Mouse (Mus musculus) kidney, embryonic 16.5 days (tissue): ENCODE data around the gene Klhdc9. TPM values are rescaled to one million over a fixed set of nuclear protein-coding genes. Genes with fewer than 3 reads are reported as not detected.

Experiments used
- ATAC-seq: fragments of 200-750 bp; cut with Nextera tagmentation; 2 replicates; pipeline ENCODE4 v1.8.0; 2017; ENCODE audit warnings: moderate TSS enrichment; ENCODE audit not compliant: low FRiP score, low TSS enrichment
- H3K27ac ChIP-seq: fragments of 300-500 bp; sonication (generic); 2 replicates; pipeline ENCODE4 v1.5.1; 2014; ENCODE audit warnings: low read length
- H3K27me3 ChIP-seq: fragments of 300-500 bp; sonication (generic); 2 replicates; pipeline ENCODE4 v1.6.1; 2014; ENCODE audit warnings: low read length, control low read depth, mixed read lengths; ENCODE audit not compliant: insufficient read depth
- H3K36me3 ChIP-seq: fragments of 300-500 bp; sonication (generic); 2 replicates; pipeline ENCODE4 v1.6.1; 2014; ENCODE audit warnings: low read length, control low read depth, mixed read lengths; ENCODE audit not compliant: insufficient read depth
- H3K4me1 ChIP-seq: fragments of 300-500 bp; sonication (generic); 2 replicates; pipeline ENCODE4 v1.6.1; 2014; ENCODE audit warnings: low read length, control low read depth, mixed read lengths; ENCODE audit not compliant: insufficient read depth
- H3K4me2 ChIP-seq: fragments of 300-500 bp; sonication (generic); replicated peaks from 2 replicates; pipeline ENCODE4 v1.6.1; 2014; ENCODE audit warnings: low read depth, low read length
- H3K4me3 ChIP-seq: fragments of 300-500 bp; sonication (generic); 2 replicates; pipeline ENCODE4 v1.5.1; 2014; ENCODE audit warnings: mild to moderate bottlenecking, low read length
- H3K9ac ChIP-seq: fragments of 300-500 bp; sonication (generic); replicated peaks from 2 replicates; pipeline ENCODE4 v1.6.1; 2014; ENCODE audit warnings: low read length
- H3K9me3 ChIP-seq: fragments of 300-500 bp; sonication (generic); 2 replicates; pipeline ENCODE4 v1.6.1; 2016; ENCODE audit warnings: low read length, control low read depth
- WGBS: fragments of 180-500 bp; shearing (Covaris S2); extraction: QIAGEN DNeasy Blood & Tissue Kit; methylation state at CpG from one replicate; pipeline ENCODE4 v1.1.7; 2014; 5-methylcytosine and 5-hydroxymethylcytosine counted together
- polyA plus RNA-seq: library from polyadenylated mRNA; unstranded; fragments of >200 nt; fragmentation: Nextera tagmentation; extraction: Ambion mirVana; gene quantifications from 2 replicates; pipeline ENCODE4 v1.2.1, GENCODE M21; 2015

Gene Klhdc9
- polyA plus RNA-seq = 4.2 and 4.3 TPM in 2 replicates

DNA sequence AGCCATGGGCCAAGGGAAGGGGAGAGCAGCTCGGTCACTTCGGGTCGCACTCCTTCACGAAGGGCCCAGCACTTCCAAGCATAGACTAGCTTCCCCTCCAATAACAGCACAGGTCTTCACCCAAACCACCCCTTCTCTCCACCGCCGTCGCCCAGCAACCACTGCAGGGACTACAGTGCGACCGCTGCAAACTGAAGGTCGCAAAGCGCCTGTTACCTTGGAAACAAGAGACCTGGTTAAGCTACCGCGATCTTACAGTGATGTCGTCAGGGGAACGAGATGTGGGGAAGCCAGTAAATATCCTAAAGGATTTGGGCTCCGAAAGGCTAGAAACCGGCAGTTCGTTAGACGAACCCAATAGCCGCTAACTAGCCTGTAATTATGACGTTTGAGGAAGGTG, at the start of gene Klhdc9:
Klhdc9 (minus strand) TSS at position 143 of the 400 bp plus-strand sequence.
- peak; percentile 95 for ATAC-seq
- Histone ChIP-seq H3K27me3 (no peaks in the 10 kb centered on the region), H3K4me3 (peak within 1 kb of the TSS; percentile 60), H3K9me3 (no peaks in the 10 kb centered on the region; the same call in 1 of the 2 replicates), H3K4me1 (peaks cover 13% of the 10 kb centered on the region), H3K9ac (peak within 1 kb of the TSS; percentile 73), H3K4me2 (peak within 1 kb of the TSS; percentile 86), H3K36me3 (peaks cover 14% of the 10 kb centered on the region), H3K27ac (peak within 1 kb of the TSS; percentile 71)
- WGBS = under 1% methylated on average over 21 of the region's 21 CpGs

DNA sequence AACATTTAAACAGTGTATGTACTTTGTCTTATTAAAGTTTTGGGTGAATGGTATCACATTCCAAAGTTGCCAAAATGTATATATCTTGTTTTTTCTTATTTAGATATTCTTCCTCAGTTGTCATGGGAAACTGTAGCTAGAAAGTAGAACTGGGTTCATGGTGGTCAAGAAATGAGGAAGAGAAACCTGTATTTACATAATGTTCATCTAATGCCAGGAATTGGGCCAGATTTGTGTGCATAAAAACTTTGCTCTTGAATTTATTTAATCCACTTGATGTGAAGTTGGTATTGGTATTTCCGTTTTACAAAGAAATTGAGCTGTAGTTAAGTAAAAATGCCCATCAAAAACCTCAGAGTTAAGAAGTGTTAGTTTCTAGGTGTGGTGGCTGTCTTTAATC, 49.6 kb upstream of the Klhdc9 start:
- 86% methylated on average over 1 of the region's 1 CpGs for WGBS
- no peaks in the 10 kb centered on the region for H3K9me3 ChIP-seq
- H3K27me3 ChIP-seq = no peaks in the 10 kb centered on the region; the same call in 1 of the 2 replicates
- peaks cover 2% of the 10 kb centered on the region; the same call in 1 of the 2 replicates for H3K36me3 ChIP-seq
- H3K4me1 ChIP-seq = peaks cover 11% of the 10 kb centered on the region
- no peak for ATAC-seq
- H3K27ac ChIP-seq = no peak overlapping the region
- no peak overlapping the region for H3K4me2 ChIP-seq
- no peak overlapping the region for H3K4me3 ChIP-seq
- no peak overlapping the region for H3K9ac ChIP-seq

DNA sequence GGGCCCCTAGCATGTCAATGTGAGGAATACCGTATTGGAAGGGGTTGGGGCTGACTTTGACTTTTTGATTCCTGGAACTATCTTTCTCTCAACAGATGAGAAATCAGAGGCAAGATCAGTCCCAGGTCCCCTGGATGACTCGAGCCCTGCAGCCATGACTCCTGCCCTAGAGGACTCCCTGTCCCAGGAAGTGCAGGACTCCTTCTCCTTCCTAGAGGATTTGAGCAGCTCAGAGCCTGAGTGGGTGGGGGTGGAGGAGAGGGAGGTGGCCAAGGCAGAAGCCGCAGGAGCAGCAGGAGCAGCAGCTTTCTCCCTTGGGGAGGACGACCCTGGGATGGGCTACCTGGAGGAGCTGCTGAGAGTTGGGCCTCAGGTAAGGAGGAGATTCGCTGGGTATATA, 46.7 kb upstream of the Klhdc9 start:
- H3K4me3 ChIP-seq = no peak overlapping the region
- H3K4me2 ChIP-seq = no peak overlapping the region
- H3K27me3 ChIP-seq = no peaks in the 10 kb centered on the region; the same call in 1 of the 2 replicates
- H3K9me3 ChIP-seq = no peaks in the 10 kb centered on the region
- no peaks in the 10 kb centered on the region for H3K36me3 ChIP-seq
- H3K27ac ChIP-seq = no peak overlapping the region
- H3K4me1 ChIP-seq = peaks cover under 1% of the 10 kb centered on the region; the same call in 1 of the 2 replicates
- no peak for ATAC-seq
- no peak overlapping the region for H3K9ac ChIP-seq
- 69% methylated on average over 5 of the region's 5 CpGs for WGBS

DNA sequence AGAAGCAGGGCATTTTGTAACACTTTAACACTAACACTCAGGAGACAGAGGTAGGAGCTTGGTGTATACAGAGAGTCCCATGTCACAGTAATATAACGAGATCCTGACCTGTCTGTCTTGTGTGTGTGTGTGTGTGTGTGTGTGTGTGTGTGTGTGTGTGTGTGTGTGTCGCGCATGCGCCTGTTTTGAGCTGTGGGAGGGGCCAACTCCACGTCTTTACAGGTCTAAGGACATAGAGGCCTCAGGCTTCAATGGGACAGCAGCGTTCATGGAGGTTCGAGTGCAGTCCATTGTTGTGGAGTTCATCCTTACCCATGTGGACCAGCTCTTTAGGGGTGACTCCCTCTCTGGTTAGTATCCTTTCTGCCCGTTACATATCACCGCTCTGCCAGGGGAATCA, 42.4 kb upstream of the Klhdc9 start:
- Histone ChIP-seq H3K27me3 (no peaks in the 10 kb centered on the region), H3K27ac (no peak overlapping the region), H3K36me3 (no peaks in the 10 kb centered on the region), H3K4me3 (no peak overlapping the region), H3K4me1 (no peaks in the 10 kb centered on the region), H3K9ac (no peak overlapping the region), H3K4me2 (no peak overlapping the region), H3K9me3 (no peaks in the 10 kb centered on the region)
- no peak for ATAC-seq
- WGBS = 73% methylated on average over 9 of the region's 9 CpGs

DNA sequence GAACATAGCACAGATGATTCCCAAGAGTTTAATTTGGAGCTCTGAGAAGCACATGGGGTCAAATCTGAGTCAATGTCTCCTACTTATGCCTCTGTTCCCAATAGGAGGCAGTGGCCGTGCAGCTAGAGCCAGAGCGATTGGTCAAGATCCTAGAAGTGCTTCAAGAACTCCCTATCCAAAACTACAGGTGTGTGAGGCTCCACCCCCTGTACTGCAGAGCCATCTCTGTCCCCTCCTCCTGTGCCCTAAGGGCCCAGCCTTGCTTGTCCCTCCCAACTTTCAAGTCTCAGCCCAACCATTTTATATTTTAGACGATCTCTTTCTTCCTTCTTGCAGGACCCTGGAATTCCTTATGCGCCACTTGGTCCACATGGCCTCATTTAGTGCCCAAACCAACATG, 41.2 kb upstream of the Klhdc9 start:
- Histone ChIP-seq H3K27me3 (no peaks in the 10 kb centered on the region), H3K9ac (no peak overlapping the region), H3K4me3 (no peak overlapping the region), H3K4me2 (no peak overlapping the region), H3K9me3 (no peaks in the 10 kb centered on the region), H3K4me1 (no peaks in the 10 kb centered on the region), H3K36me3 (no peaks in the 10 kb centered on the region), H3K27ac (no peak overlapping the region)
- 77% methylated on average over 4 of the region's 4 CpGs for WGBS
- no peak for ATAC-seq

DNA sequence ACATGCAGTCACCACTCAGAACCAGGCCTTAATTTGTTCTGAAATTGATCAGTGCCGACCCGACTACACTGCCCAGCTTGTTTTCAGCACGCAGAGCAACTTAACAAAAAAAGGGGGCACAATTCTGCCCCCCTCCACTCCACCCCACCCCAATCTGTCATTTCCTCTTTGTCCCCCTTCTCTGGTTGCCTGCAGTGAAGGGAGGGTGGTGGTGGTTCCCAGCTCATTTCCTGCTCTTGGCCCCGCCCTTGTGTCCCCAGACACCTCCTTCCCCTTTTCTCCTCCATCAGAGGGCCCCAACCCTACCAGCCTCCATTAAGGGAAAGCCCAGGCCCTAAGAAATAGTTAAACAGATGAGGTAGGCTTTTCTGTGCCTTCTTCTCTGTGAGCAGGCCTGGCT, 29.5 kb upstream of the Klhdc9 start:
- ATAC-seq = no peak
- Histone ChIP-seq H3K27me3 (no peaks in the 10 kb centered on the region), H3K4me2 (no peak overlapping the region), H3K36me3 (no peaks in the 10 kb centered on the region), H3K4me1 (no peaks in the 10 kb centered on the region), H3K4me3 (no peak overlapping the region), H3K9me3 (no peaks in the 10 kb centered on the region), H3K9ac (no peak overlapping the region), H3K27ac (no peak overlapping the region)
- 70% methylated on average over 4 of the region's 4 CpGs for WGBS

DNA sequence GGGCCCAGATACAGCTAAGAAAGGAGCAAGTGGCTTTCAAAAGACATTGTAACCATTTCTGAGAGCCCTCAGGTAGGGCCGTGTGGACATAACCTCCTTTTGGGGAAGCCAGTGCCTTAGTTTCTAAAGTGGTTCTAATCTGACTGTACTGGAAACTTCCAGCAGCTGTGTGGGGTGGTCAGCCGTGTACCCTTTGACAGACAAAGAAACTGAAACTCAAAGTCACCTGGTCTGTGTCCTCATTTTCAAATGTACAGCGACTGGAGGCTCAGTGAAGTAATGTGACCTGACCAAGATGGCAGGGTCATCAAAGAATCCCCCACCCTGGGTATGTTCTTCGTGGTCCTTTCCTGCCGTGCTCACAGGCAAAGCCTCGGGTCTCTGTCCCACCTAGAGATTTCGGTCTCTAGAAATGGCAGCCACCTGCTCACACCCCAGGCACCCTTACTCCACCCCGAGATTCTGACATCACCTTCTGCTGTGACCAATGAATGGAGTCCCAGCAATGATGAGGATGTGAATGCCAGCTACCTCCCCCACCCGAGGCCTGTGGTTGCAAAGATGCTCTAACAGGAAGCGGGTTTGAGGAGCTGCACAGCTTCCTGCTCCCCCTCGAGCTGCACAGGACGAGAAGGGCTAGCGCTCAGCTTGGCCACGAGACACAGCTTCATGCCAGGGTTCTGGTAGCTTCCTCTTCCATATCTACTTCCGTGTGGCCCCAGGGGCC, 27.9 kb upstream of the Klhdc9 start, which contains the start of gene Arhgap30:
Arhgap30 (plus strand) TSS at position 579 of the 727 bp plus-strand sequence.
- ATAC-seq = no peak
- Histone ChIP-seq H3K27ac (no peak within 1 kb of the TSS), H3K36me3 (no peaks in the 10 kb centered on the region), H3K4me3 (no peak within 1 kb of the TSS), H3K9me3 (no peaks in the 10 kb centered on the region), H3K27me3 (no peaks in the 10 kb centered on the region), H3K4me2 (no peak within 1 kb of the TSS), H3K9ac (no peak within 1 kb of the TSS), H3K4me1 (no peaks in the 10 kb centered on the region)
- 77% methylated on average over 15 of the region's 15 CpGs for WGBS

DNA sequence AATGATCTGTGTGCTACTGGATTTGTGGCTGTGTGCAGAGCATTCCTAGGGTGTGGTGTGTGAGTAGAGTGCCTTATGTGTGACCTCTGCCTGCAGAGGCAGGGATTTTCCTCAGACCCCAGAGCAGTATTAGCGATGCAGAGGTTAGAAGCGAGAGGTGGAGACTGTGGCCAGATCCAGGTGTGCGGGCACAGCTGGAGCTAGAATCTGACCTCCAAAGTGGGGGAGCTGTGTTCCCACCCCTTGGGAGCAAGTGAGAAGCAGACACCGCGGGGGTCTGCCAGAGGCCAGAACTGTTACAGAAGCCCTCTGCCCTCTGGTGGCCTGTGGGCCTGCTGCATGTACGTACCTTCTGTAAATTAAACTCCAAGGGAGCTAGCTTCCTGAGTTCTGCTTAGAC, 26.5 kb upstream of the Klhdc9 start:
- peak; percentile 19; the same call in 1 of the 2 replicates for ATAC-seq

DNA sequence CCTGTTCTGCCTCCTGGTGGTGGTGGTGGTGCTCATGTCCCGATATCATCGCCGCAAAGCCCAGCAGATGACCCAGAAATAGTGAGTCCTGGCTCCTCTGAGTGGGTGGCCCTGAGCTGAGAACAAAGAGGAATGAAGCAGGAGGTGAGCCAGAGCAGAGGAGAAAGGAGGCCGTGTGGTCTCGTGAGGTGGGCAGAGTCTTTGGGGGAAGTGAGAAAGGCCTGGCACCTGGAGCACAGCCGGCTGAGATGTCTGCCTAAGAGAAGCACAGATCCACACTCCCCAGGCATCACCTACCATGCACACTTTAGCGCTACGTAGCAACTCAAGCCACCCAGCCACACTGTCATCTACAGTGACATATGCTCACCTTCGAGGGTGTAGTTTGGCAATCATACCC, 24.6 kb upstream of the Klhdc9 start:
- Histone ChIP-seq H3K9me3 (no peaks in the 10 kb centered on the region), H3K27me3 (peaks cover 2% of the 10 kb centered on the region; the same call in 1 of the 2 replicates), H3K36me3 (no peaks in the 10 kb centered on the region), H3K4me1 (0 out of 2 replicates have a peak, but pooled peaks cover 2% of the 10 kb centered on the region), H3K27ac (no peak overlapping the region), H3K9ac (no peak overlapping the region), H3K4me2 (no peak overlapping the region), H3K4me3 (no peak overlapping the region)
- no peak for ATAC-seq
- WGBS = 68% methylated on average over 9 of the region's 9 CpGs

More for the DNA sequence above, 26.5 kb upstream of the Klhdc9 start:
- no peak overlapping the region for H3K9ac ChIP-seq
- H3K36me3 ChIP-seq = no peaks in the 10 kb centered on the region
- no peak overlapping the region for H3K4me3 ChIP-seq
- 31% methylated on average over 6 of the region's 6 CpGs for WGBS
- no peak overlapping the region for H3K27ac ChIP-seq
- no peaks in the 10 kb centered on the region for H3K27me3 ChIP-seq
- no peak overlapping the region for H3K4me2 ChIP-seq
- H3K4me1 ChIP-seq = no peaks in the 10 kb centered on the region
- H3K9me3 ChIP-seq = no peaks in the 10 kb centered on the region

DNA sequence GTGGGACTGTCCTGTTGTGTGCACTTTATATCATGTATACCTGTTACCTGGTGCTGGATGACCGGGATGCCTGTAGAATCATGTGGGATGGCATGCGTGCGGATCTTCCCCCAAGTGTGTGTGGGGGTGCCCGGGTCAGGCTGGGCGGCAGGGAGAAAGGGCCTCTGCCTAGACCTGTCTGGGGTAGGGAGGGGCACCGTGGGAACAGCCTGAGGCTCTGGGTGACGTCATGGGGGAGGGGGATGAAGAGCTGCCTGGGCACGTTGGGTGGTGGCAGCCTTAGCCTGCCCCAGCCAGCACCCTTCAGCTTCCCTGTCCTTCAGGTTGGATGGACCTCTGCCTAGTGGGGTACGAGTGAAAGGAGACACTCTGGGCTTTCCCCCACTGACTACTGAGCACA, 23.8 kb upstream of the Klhdc9 start:
- H3K4me1 ChIP-seq = 0 out of 2 replicates have a peak, but pooled peaks cover 7% of the 10 kb centered on the region
- WGBS = 66% methylated on average over 9 of the region's 9 CpGs
- ATAC-seq = no peak
- H3K9ac ChIP-seq = no peak overlapping the region
- H3K27me3 ChIP-seq = peaks cover 3% of the 10 kb centered on the region; the same call in 1 of the 2 replicates
- no peaks in the 10 kb centered on the region for H3K36me3 ChIP-seq
- H3K9me3 ChIP-seq = no peaks in the 10 kb centered on the region
- no peak overlapping the region for H3K4me3 ChIP-seq
- H3K4me2 ChIP-seq = no peak overlapping the region
- no peak overlapping the region for H3K27ac ChIP-seq
